Mouse (Mus musculus) cerebellum, postnatal 4 days (tissue): ENCODE data around the gene Wnt5b.

ENCODE experiments used
- DNase-seq, 2 experiments: peaks; one replicate each; pipeline ENCODE4 v3.0.0; 2022; ENCODE audit warnings: low spot score in 2 of 2, mixed read lengths in 1 of 2

The Wnt5b gene

DNA sequence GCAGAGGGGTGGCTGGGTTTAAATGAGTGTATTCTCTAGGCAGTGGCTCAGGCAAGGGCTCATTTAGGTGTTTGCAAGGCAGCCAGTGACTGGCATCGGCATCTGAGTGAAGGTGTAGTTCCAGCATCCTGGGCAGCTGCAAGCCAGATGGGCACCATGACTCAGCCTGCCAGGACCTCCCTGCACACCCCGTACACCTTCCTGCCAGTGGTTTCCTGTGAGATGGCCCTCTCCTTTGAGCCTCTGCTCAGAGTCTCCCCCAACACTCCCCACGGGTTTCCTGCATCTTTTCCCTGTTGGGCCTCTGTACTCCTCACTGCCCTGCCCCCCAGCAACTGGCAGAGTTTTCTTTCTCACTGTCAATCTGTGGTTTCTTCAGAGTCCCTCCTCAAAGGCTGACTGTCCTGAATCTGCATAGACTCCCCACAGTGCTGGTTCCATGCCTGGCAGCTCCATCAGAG, 22.2 kb downstream of the Wnt5b start:
- no peak for DNase-seq

DNA sequence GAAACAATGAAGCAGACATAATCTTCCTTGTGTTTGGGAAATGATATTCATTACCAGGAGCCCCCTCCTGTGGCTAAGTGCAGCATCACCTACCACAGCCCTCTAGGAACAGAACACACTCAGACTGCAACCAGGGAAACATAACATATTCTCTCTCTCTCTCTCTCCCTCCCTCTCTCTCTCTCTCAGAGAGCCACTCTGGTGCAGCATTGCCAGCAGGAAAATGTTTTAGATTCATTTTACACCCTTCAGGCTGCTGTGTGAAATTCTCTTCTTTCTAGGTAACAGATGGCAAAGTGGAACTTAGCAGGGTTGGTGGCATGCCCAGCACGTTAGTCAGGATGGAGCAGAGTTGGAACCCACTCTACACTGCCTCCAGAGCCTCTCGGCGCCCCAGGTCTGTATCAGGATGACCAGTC, 22.7 kb downstream of the Wnt5b start:
- no peak for DNase-seq

DNA sequence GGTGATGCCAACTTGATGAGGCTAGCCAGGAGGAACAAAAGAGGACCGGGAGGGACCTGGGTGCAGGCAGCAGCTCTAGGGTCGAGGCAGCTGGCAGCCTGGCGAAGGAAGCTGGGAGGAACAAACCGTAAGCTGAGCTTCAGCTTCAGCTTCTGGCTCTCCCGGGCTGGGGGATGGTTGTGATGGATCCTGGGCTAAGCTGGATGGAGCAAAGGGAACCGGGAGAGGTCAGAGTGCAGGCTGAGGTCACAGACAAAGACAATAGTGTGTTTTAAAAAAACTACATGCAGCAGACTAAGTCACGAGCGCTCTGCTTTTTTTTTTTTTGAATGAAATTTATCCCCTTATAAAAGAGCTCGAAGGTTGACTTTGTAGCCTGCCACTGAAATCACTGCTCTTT, 23.4 kb downstream of the Wnt5b start:
- no peak for DNase-seq

DNA sequence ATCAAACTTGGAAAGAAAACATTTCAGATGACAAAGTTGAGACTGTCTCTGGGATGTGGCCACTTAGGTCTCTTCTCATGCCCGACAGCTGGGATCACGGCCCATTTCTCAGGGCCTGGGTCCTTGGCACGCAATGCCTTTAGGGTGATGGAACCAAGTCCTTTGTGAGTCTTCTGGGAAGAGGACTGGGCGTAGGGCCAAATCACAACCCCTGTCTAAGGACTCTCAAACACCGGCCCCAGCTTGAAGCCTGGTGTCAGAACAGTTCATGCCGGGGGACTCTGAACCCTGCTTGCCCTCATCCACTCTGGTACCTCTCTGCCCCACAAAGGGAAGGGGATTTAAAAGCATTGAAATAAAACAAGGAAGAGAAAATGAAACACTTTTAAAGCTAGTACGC, 30.1 kb downstream of the Wnt5b start:
- DNase-seq, result peak in 1 of 2 experiments; percentile 32

DNA sequence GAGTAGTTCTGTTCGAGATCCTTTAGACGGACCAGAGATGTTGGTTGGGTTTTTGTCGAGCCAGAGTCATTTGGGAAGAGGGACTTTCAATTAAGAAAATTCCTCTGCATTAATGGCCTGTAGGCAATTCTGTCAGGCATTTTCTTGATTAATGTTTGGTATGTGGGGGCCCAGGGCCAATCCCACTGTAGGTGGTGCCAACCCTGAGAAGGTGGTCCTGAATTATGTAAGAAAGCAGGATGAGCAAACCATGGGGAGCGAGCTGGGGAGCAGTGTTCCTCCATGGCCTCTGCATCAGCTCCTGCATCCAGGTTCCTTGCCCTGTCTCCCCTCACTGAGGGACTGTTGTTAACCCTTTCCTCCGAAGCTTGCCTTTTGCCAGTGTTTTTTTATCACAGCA, 30.7 kb downstream of the Wnt5b start:
- DNase-seq, result no peak

DNA sequence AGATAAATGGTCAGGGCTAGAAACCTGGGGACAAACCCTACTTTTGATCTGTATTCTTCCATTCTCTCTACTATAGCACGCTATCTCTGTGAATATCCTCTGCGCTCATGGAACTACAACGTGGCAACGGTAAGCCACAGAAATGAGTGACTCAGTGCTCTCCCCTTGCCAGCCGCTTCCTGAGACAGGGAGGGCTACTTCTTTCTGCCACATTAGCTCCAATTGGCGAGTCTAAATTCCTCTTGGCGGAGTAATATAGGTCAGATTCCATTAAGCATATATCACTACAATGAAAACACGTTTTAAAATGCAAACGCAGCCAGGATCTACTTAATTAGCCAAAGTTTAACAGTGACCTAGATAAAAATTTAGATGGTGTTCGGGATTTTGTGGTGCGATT, 31.4 kb downstream of the Wnt5b start:
- DNase-seq, result no peak

DNA sequence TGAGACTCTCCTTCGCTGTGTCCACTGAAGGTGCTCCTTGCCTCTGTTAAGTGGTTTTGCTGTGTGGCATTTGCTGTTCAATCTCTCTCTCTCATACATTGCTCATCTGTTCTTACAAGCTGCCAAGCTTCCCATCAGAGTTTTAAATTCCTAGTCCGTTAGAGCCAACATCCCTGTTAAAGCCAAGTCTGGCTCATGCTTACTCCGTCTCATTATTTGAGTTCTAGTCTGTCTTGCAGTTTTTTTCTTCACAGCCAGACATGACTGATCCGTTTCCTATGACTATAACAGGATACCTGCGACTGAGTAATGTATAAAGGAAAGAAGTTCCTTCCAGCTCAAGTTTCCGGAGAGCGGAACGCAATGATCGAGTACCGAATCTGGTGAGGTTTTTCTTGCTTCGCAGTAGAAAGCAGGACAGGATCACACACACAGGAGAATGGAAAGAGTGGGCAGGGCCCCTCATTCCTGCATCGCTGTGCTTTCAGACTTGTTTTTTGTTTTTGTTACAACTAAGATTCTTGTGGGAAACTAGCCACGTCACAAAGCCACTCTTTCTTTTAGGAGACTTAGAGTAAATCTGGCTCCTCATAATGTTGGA, 34.6 kb downstream of the Wnt5b start:
- no peak for DNase-seq

DNA sequence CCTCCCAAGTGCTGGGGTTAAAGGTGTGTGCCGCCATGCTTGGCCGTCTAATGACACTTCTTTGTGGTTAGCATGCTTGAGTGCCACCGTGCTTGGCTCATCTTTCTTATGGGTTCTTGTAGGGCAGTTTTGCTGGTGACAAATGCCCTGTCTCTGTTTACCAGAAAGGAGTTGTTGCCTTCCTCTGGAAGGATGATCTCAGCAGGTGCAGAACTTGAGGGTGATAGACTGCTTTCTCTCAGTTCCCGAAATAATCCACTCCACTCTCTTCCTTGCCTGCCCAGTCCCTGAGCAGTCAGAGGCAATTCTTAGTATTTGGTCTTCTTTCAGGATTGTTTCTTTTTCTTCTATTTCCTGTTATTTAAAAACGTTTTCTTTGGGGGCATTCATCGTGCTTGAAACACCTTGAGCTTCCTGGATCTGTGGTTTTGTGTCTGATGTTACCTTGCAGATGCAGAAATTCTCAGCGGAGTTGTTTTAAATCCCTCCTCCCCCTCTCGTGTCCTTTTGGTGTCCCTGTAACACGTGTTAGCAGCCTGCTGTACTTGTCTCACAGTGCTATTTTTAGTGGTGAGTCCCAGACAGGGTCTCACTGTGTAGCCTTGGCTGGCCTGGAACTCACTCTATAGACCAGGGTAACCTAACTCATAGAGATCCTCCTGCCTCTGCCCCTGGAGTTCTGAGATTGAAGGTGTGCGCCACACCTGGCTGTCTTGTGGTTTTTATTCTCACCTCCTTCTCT, 35.3 kb downstream of the Wnt5b start:
- DNase-seq, result no peak

DNA sequence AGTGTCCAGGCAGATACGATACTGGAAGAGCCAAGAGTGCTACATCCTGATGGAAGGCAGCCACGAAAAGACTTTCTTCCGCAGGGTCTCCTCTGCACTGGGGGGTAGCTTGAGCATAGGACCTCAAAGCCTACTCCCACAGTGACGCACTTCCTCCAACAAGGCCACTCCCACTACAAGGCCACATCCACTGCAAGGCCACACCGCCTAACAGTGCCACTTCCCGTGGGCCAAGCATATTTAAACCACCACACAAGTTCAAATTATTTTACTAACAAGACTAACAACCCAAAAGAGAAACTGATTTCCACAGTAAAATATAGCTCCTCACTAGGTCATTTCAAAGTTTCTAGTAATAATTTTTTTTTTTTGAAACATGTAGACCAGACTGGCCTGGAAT, 35.9 kb downstream of the Wnt5b start:
- DNase-seq, result no peak

DNA sequence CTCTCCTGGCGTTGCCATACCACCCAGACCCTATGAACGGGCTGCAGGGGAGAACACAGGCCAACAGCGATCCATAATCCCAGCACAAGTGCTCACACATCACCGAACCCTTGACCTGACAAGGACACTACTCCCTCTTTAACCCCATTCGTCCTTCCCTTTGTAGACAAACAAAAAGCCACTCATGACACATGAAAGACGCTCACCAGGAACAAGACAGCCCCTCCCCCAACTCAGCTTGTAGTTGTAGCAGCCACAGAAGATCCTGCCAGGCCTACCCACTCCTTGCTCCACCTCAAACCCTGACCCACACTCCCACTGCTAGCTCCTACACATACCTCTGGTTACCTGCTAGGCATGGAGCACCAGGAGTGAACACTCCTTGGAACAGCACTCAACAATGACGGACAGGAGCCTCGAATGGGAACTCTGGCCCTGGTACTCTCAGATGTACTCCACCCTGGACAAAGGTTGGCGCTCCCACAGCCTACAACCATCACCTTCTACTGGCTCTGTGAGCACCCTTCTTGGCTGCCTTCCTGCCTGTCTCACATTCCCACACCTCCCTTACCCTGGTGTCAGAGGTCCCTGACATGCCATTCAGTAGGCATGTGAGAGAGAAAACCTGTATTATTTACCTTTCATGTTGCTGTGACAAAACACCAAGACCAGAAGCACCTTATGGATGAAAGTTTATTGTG, 38.5 kb downstream of the Wnt5b start:
- no peak for DNase-seq

DNA sequence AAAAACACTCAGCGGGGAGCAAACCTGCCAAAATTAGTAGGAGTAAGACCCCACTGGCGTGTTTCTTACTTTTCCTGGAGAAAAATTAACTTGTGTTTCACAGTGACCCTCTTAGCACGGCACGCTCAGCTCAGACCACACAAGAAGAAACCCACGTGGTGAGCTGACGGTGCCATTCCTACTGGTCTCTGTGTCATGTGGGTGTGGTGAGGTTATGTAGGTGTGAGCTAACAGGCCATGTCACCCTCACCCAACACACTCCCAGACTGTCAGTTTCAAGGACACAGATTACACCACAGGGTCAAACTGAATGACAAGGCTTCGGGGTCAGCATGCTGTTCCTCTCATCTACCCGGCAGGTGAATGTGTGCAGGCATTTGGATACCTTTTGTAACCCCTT, 39.4 kb downstream of the Wnt5b start:
- DNase-seq, result no peak

DNA sequence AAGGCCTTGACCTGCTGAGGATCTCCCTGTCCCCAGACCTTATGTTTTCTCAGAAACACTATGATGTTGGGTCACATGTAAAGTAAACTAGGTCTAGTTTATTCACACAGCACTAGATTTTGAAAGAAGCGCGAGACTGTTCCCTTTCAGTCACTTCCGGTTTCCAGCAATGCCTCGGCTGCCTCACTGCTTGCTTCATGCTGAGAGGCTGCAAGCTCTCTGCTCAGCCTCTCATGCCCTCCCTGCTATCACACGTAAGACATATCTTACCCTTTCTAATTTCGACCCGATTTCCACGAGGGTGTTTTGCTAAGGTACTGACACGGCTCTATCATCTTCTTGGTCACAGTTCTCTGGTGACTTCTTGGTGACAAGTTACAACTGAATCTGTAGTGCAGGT, 42.1 kb downstream of the Wnt5b start:
- DNase-seq, result no peak

DNA sequence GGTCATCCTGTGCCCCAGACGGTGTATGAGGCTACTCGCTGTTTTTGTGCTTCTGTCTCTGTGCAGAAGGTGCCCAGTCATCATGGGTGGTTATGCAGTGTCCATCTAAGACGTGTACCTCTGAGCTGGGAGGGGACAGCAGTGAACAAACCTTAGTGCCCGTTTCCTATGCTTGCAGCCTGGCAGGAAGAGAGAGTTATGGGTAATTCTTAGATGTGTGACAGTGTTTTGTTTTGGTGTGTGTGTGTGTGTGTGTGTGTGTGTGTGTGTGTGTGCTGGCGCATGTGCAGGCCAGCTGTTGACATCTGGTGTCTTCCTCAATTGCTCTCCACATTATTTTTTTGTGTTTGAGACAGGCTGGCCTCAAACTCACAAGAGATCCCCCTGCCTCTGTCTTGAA, 44.1 kb downstream of the Wnt5b start:
- no peak for DNase-seq

DNA sequence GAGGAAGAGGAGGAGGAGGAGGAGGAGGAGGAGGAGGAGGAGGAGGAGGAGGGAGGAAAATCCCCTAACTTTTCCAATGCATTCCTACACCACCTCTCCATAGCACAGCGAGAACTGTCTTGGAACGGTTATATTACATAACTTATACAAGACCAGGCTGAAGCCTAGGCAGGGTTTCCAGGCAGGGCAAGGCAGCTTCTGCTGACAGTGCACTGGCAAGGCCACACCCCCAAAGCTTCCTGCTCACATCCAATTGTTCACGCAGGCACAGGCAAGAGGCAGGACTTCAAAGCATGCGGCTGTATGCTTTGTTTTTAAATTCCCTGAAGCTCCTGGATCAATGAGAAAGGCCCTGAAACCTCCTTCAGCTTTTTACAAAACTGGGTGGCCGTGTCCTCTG, 44.9 kb downstream of the Wnt5b start:
- DNase-seq, result no peak

DNA sequence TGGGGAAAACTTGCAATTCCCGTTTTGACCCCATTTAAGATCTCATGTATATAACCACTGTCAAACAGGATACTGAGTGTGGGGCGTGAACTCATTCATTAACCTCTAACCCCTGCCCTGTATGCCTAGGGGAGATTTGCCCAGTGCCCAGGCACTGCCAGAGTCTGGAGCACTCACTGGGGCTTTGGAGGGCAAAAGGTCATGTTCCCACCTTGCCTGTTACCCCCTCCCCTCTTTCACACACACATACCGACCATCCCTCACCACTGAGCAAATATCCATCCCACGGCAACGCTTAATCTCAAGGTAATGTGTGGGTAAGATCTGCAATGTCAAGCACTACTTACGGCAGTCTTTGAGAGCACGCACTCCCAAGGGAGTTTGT, 51.5 kb downstream of the Wnt5b start:
- no peak for DNase-seq

DNA sequence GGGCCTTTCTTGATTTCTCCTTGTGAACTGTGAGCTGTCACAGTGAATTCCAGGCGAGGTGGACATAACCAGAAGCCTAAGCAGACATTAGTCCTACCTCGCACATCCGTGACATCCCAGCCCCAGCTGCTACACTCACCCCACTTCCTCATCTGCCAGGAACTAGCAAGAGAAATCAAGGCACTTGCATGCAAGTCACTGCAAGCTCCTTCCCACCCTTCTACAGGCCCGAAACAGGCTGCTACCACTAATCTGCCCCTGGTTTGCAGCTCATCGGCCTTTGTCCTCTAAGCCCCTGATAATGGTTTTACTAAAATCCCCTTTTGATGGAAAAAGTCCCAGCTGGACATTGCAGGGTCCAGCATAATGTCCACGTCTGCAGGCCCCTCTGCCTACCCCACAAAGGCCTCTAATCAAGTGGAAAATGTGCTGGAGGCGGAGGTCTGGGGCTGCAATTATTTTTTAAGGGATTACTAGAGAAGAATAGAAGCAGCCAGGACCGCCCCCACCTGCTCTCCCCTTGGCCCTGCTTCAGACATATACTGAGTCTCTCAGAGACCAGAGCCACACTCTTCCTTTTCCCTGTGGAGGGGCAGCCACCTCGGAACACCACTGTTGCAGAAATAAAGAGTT, 52.0 kb downstream of the Wnt5b start:
- no peak for DNase-seq

DNA sequence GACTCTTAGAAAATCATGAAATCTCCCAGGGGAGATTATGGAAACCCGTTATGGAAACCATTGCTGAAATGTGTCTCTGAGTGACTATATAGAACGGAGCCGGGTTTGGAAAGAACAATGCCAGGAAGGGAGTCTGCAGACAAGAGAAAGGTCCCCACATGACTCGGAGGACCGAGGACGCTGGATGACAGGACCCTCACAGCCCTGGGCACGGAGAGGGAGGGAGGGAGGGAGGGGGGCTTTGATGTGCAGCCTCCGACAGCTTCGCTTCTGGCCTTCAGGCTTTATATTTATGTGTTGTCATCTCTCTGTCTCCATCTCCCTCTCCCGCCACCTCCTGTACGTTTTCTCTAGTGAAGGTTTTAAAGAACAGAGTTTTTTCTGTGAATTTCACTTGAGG, 53.1 kb downstream of the Wnt5b start:
- DNase-seq, result no peak

DNA sequence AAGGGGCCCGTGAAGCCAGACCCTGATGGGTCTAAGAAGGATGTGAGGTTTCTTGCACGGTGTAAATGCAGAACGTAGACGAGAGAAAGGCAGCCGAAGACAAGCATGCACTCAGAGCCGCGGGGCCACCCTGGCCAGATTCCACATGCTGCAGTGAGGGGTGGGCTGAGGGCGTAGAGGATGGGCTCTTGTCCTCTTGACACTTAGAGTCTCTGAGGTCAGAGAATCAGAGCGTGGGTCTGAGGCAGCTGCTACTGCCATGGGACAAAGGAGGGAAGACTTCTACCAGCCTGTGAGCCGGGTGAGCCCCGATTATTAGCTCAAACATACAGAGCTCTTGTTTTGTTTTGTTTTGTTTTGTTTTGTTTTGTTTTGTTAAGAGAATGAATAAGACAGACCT, 53.6 kb downstream of the Wnt5b start:
- no peak for DNase-seq

DNA sequence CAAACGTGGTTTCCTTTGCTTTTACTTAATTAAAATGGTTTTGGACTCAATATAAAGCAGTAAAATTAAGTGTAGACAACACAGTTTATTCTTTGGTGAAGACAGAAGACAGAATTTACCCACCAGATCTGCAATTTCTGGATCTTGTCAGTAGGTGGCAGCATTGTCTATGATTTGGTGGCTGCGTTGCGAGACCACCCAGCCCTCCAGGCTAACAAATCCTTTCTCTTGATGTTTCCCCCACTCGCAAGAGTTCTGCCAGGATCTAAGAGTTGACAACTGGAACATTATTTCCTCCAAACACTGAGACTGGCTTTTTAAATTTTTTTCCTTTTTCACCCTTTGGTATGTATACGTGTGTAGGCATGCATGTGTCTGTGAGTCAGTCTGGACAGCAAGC, 54.4 kb downstream of the Wnt5b start:
- DNase-seq, result peak; percentile 45 to 69

DNA sequence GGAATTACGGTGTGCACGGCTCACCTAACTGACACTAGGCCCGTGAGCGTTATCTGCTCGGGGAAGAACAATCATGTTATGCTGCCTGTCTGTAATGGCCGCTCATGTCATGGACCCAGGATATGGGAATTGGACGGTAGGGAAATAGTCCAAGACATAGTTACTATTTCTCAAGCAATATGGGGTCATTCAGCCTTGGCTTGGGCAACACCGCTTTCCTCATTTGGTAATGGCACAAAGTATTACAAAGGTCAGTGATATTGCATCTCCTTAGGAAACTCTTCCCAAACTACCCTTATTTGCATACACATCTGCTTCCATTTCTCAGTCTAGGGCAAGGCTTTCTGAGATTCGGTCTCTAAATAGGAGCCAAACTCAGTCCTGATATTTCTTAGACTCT, 56.5 kb downstream of the Wnt5b start:
- DNase-seq, result no peak

DNA sequence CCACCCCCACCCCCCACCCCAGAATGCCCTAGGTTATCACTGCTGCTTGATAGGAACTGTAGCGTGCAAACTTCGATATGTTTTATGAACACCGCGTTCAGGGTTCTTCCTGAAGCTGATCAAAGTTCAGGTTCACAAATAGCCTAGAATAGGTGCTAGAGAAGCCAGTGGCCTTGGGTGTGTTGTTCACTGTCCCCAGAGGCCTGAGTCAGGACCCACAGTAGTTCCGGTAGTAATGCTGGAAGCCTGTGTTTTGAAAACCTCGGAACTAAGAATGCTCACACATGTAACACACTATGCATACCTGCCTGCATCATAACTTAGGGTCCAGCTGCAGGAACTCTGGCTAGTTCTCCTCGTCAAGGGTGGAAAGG, 57.1 kb downstream of the Wnt5b start:
- DNase-seq, result no peak

DNA sequence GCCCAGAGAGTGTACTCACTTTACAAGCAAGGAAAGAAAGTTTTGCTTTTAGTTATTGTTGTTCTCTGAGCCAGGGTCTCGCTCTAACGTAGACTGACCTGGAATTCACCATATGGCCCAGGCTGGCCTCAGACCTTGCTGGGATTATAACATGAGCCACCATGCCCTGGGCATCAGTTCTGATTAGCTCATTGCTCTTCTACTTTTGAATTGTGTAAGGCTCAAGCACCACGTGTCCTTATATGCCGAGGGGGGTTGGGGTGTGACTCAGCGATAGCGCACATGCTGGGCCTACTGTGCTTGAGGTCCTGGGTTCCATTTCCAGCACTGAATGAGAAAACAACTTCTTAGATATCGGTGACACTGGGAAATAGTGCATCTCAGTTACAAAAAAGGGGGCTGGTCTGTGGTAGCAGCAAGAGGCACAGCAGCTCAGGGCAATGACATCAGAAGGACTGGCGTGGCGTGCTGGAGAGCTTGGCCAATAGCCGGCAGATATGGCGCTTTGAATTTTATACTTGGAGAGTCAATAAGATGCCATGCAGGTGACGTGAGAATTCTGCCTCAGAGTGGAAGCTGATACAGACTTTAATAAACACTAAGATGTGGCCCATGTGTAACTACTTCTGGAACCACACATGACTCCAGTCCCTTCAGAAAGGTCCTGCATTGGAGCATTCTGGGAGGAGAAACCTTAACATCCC, 57.6 kb downstream of the Wnt5b start:
- DNase-seq, result no peak
